Mouse (Mus musculus) layer of hippocampus, adult 6 months (tissue): ENCODE measurements around the gene Tk1. TPM values are rescaled to one million over a fixed set of nuclear protein-coding genes. Genes with fewer than 3 reads are reported as not detected.

ENCODE experiments used
- long read RNA-seq, 2 experiments: library from polyadenylated mRNA; unstranded; transcript quantifications; one replicate each; pipeline ENCODE4 v2.0.0; 2019 to 2020
- polyA plus RNA-seq: library from polyadenylated mRNA; unstranded; fragments of <200 nt; fragmentation: Nextera tagmentation; gene quantifications from 2 replicates; pipeline ENCODE4 v1.2.3, GENCODE M21; 2021

The Tk1 gene
- 0.36 and 0.68 TPM in 2 replicates for polyA plus RNA-seq
- long read RNA-seq, experiment 1, partial matches to known transcripts: 0 of 1 reads
- long read RNA-seq, experiment 1, other reads (novel, unspliced or antisense): 0 of 1 reads
- long read RNA-seq, experiment 2, partial matches to known transcripts: 0 of 1 reads
- long read RNA-seq, experiment 2, other reads (novel, unspliced or antisense): 0 of 1 reads

GRCm38 (mm10) chr11:117825333-117826101, at the start of gene Tk1, which contains the start of gene Afmid:
Tk1 (minus strand) TSS chr11:117826092.
Afmid (plus strand) TSS chr11:117825924.

GRCm38 (mm10) chr11:117872861-117873608, 47.1 kb upstream of the Tk1 start, which contains the start of gene Tha1:
Tha1 (minus strand) TSS chr11:117873481.

GRCm38 (mm10) chr11:117860601-117861000, 34.7 kb upstream of the Tk1 start, which contains the start of gene Tmem235:
Tmem235 (plus strand) TSS chr11:117860752.

GRCm38 (mm10) chr11:117848985-117849671, 23.2 kb upstream of the Tk1 start, which contains the start of gene Birc5:
Birc5 (plus strand) TSS chr11:117849251.

GRCm38 (mm10) chr11:117809407-117810311, 16.2 kb downstream of the Tk1 start, which contains the start of the genes Gm20708 and Syngr2:
Gm20708 (plus strand) TSS chr11:117809668.
Syngr2 (plus strand) TSS chr11:117809668.

GRCm38 (mm10) chr11:117797511-117798159, 28.3 kb downstream of the Tk1 start, which contains the start of gene 6030468B19Rik:
6030468B19Rik (plus strand) TSS chr11:117797660.

GRCm38 (mm10) chr11:117781993-117782704, 43.7 kb downstream of the Tk1 start, which contains the start of the genes Tmc8 and Tmc6:
Tmc8 (plus strand) TSS chr11:117782076.
Tmc6 (minus strand) TSS chr11:117782198.

Other genes starting within 250 kb of the Tk1 start
- gene Tnrc6c, start 171.8 kb downstream of the Tk1 start, polyA plus RNA-seq: 3.2 and 5.1 TPM in 2 replicates
- gene Tmc8, start 44.0 kb downstream of the Tk1 start, polyA plus RNA-seq: 0.23 and 0.38 TPM in 2 replicates
- gene Tmc6, start 43.9 kb downstream of the Tk1 start, polyA plus RNA-seq: 5.7 and 6.9 TPM in 2 replicates
- not detected in 2 replicates for gene 6030468B19Rik, start 28.4 kb downstream of the Tk1 start, polyA plus RNA-seq
- gene Gm20708, start 16.4 kb downstream of the Tk1 start, polyA plus RNA-seq: 0.23 and 0.29 TPM in 2 replicates
- gene Syngr2, start 16.4 kb downstream of the Tk1 start, polyA plus RNA-seq: 14.5 and 15.3 TPM in 2 replicates
- gene Afmid, start 168 bp downstream of the Tk1 start, polyA plus RNA-seq: 3.0 and 4.3 TPM in 2 replicates
- 1.4 and 1.8 TPM in 2 replicates for gene Birc5, start 23.2 kb upstream of the Tk1 start, polyA plus RNA-seq
- gene Tmem235, start 34.7 kb upstream of the Tk1 start, polyA plus RNA-seq: not detected in 2 replicates
- gene Tha1, start 47.4 kb upstream of the Tk1 start, polyA plus RNA-seq: 2.9 and 4.0 TPM in 2 replicates
- 1.5 and 1.7 TPM in 2 replicates for gene Socs3, start 144.0 kb upstream of the Tk1 start, polyA plus RNA-seq
- gene Pgs1, start 160.2 kb upstream of the Tk1 start, polyA plus RNA-seq: 78.4 and 87.1 TPM in 2 replicates